Mouse (Mus musculus) CH12.LX (cell line): ENCODE results near the gene Sept1. TPM values are rescaled to one million over a fixed set of nuclear protein-coding genes. Genes with fewer than 3 reads are reported as not detected.

Source experiments
- polyA plus RNA-seq: library from polyadenylated mRNA; unstranded; fragments of >175 nt; gene quantifications from 2 replicates; pipeline ENCODE4 v1.2.1, GENCODE M21; 2012; ENCODE audit warnings: low read depth; ENCODE audit not compliant: insufficient read length
- total RNA-seq, 2 experiments: library from RNA; depleted of rRNA; stranded (reverse); fragments of 300-350 nt in 1 of 2; fragments of >200 nt in 1 of 2; gene quantifications; 2 replicates each; pipeline ENCODE4 v1.2.3; 2012 to 2014

The Sept1 gene
- total and polyA plus RNA-seq, 3 experiments: 42.7 to 171 (median 92.3) TPM

Other genes with a start within 250 kb of the Sept1 start
Only the 20 nearest of the 28 such genes appear.
- 87.0 and 112 TPM in 2 replicates for gene Maz, start 206.1 kb downstream of the Sept1 start, total RNA-seq (2012; rRNA removed)
- gene Maz, start 206.1 kb downstream of the Sept1 start, total RNA-seq (2014; rRNA removed): 84.5 and 91.2 TPM in 2 replicates
- 219 and 241 TPM in 2 replicates for gene Maz, start 206.1 kb downstream of the Sept1 start, polyA plus RNA-seq
- gene Kif22, start 190.7 kb downstream of the Sept1 start, total RNA-seq (2012; rRNA removed): 54.2 and 63.9 TPM in 2 replicates
- gene Kif22, start 190.7 kb downstream of the Sept1 start, total RNA-seq (2014; rRNA removed): 58.1 and 65.0 TPM in 2 replicates
- gene Kif22, start 190.7 kb downstream of the Sept1 start, polyA plus RNA-seq: 81.4 and 86.2 TPM in 2 replicates
- not detected in 2 replicates for gene Zg16, start 145.8 kb downstream of the Sept1 start, total RNA-seq (2012; rRNA removed)
- gene Zg16, start 145.8 kb downstream of the Sept1 start, total RNA-seq (2014; rRNA removed): not detected in 2 replicates
- not detected in 2 replicates for gene Zg16, start 145.8 kb downstream of the Sept1 start, polyA plus RNA-seq
- gene AI467606, start 141.8 kb downstream of the Sept1 start, total RNA-seq (2012; rRNA removed): 15.7 and 19.0 TPM in 2 replicates
- gene AI467606, start 141.8 kb downstream of the Sept1 start, total RNA-seq (2014; rRNA removed): 18.6 and 26.4 TPM in 2 replicates
- gene AI467606, start 141.8 kb downstream of the Sept1 start, polyA plus RNA-seq: 18.3 and 20.5 TPM in 2 replicates
- 0.21 and 0.30 TPM in 2 replicates for gene Qprt, start 110.9 kb downstream of the Sept1 start, total RNA-seq (2012; rRNA removed)
- 0.15 TPM in 1 of 2 replicates, not detected in the other for gene Qprt, start 110.9 kb downstream of the Sept1 start, total RNA-seq (2014; rRNA removed)
- 0.14 TPM in 1 of 2 replicates, not detected in the other for gene Qprt, start 110.9 kb downstream of the Sept1 start, polyA plus RNA-seq
- 14.4 and 16.3 TPM in 2 replicates for gene Spn, start 95.3 kb downstream of the Sept1 start, total RNA-seq (2012; rRNA removed)
- 2.4 and 2.6 TPM in 2 replicates for gene Spn, start 95.3 kb downstream of the Sept1 start, total RNA-seq (2014; rRNA removed)
- 3.3 and 3.6 TPM in 2 replicates for gene Spn, start 95.3 kb downstream of the Sept1 start, polyA plus RNA-seq
- 66.8 and 78.5 TPM in 2 replicates for gene Cd2bp2, start 37.1 kb downstream of the Sept1 start, total RNA-seq (2012; rRNA removed)
- 62.4 and 63.3 TPM in 2 replicates for gene Cd2bp2, start 37.1 kb downstream of the Sept1 start, total RNA-seq (2014; rRNA removed)
- 57.4 and 72.8 TPM in 2 replicates for gene Cd2bp2, start 37.1 kb downstream of the Sept1 start, polyA plus RNA-seq
- 25.9 and 28.0 TPM in 2 replicates for gene Tbc1d10b, start 24.7 kb downstream of the Sept1 start, total RNA-seq (2012; rRNA removed)
- gene Tbc1d10b, start 24.7 kb downstream of the Sept1 start, total RNA-seq (2014; rRNA removed): 17.9 and 18.2 TPM in 2 replicates
- 25.6 and 26.6 TPM in 2 replicates for gene Tbc1d10b, start 24.7 kb downstream of the Sept1 start, polyA plus RNA-seq
- 3.0 and 4.2 TPM in 2 replicates for gene Mylpf, start 24.2 kb downstream of the Sept1 start, total RNA-seq (2012; rRNA removed)
- gene Mylpf, start 24.2 kb downstream of the Sept1 start, total RNA-seq (2014; rRNA removed): 0.49 and 3.2 TPM in 2 replicates
- gene Mylpf, start 24.2 kb downstream of the Sept1 start, polyA plus RNA-seq: 4.1 and 5.2 TPM in 2 replicates
- gene Zfp553, start 69 bp downstream of the Sept1 start, total RNA-seq (2012; rRNA removed): 17.4 and 18.8 TPM in 2 replicates
- 8.6 and 9.8 TPM in 2 replicates for gene Zfp553, start 69 bp downstream of the Sept1 start, total RNA-seq (2014; rRNA removed)
- 15.0 and 15.2 TPM in 2 replicates for gene Zfp553, start 69 bp downstream of the Sept1 start, polyA plus RNA-seq
- 26.5 and 29.8 TPM in 2 replicates for gene Zfp771, start 11.1 kb upstream of the Sept1 start, total RNA-seq (2012; rRNA removed)
- 23.9 and 27.0 TPM in 2 replicates for gene Zfp771, start 11.1 kb upstream of the Sept1 start, total RNA-seq (2014; rRNA removed)
- gene Zfp771, start 11.1 kb upstream of the Sept1 start, polyA plus RNA-seq: 34.7 and 35.5 TPM in 2 replicates
- gene Dctpp1, start 27.6 kb upstream of the Sept1 start, total RNA-seq (2012; rRNA removed): 296 and 352 TPM in 2 replicates
- 197 and 221 TPM in 2 replicates for gene Dctpp1, start 27.6 kb upstream of the Sept1 start, total RNA-seq (2014; rRNA removed)
- gene Dctpp1, start 27.6 kb upstream of the Sept1 start, polyA plus RNA-seq: 197 and 210 TPM in 2 replicates
- 209 and 215 TPM in 2 replicates for gene Sephs2, start 40.9 kb upstream of the Sept1 start, total RNA-seq (2012; rRNA removed)
- gene Sephs2, start 40.9 kb upstream of the Sept1 start, total RNA-seq (2014; rRNA removed): 203 and 223 TPM in 2 replicates
- gene Sephs2, start 40.9 kb upstream of the Sept1 start, polyA plus RNA-seq: 158 and 159 TPM in 2 replicates
- 49.1 and 69.0 TPM in 2 replicates for gene Itgal, start 63.1 kb upstream of the Sept1 start, total RNA-seq (2012; rRNA removed)
- gene Itgal, start 63.1 kb upstream of the Sept1 start, total RNA-seq (2014; rRNA removed): 36.7 and 43.9 TPM in 2 replicates
- gene Itgal, start 63.1 kb upstream of the Sept1 start, polyA plus RNA-seq: 164 and 177 TPM in 2 replicates
- gene Zfp768, start 112.5 kb upstream of the Sept1 start, total RNA-seq (2012; rRNA removed): 8.5 and 9.9 TPM in 2 replicates
- gene Zfp768, start 112.5 kb upstream of the Sept1 start, total RNA-seq (2014; rRNA removed): 4.3 and 5.0 TPM in 2 replicates
- gene Zfp768, start 112.5 kb upstream of the Sept1 start, polyA plus RNA-seq: 6.4 and 6.6 TPM in 2 replicates
- 8.2 and 9.7 TPM in 2 replicates for gene Zfp747, start 142.9 kb upstream of the Sept1 start, total RNA-seq (2012; rRNA removed)
- 6.3 and 7.2 TPM in 2 replicates for gene Zfp747, start 142.9 kb upstream of the Sept1 start, total RNA-seq (2014; rRNA removed)
- 7.7 and 8.2 TPM in 2 replicates for gene Zfp747, start 142.9 kb upstream of the Sept1 start, polyA plus RNA-seq
- 4.2 and 5.0 TPM in 2 replicates for gene 9130019O22Rik, start 154.0 kb upstream of the Sept1 start, total RNA-seq (2012; rRNA removed)
- gene 9130019O22Rik, start 154.0 kb upstream of the Sept1 start, total RNA-seq (2014; rRNA removed): 3.1 and 4.0 TPM in 2 replicates
- gene 9130019O22Rik, start 154.0 kb upstream of the Sept1 start, polyA plus RNA-seq: 2.7 and 3.3 TPM in 2 replicates
- gene E430018J23Rik, start 160.5 kb upstream of the Sept1 start, total RNA-seq (2012; rRNA removed): 5.4 and 8.9 TPM in 2 replicates
- gene E430018J23Rik, start 160.5 kb upstream of the Sept1 start, total RNA-seq (2014; rRNA removed): 8.3 and 9.2 TPM in 2 replicates
- gene E430018J23Rik, start 160.5 kb upstream of the Sept1 start, polyA plus RNA-seq: 3.2 and 3.8 TPM in 2 replicates
- gene Zfp764, start 173.7 kb upstream of the Sept1 start, total RNA-seq (2012; rRNA removed): 7.5 and 8.1 TPM in 2 replicates
- 8.4 TPM in 2 replicates for gene Zfp764, start 173.7 kb upstream of the Sept1 start, total RNA-seq (2014; rRNA removed)
- 7.9 and 8.1 TPM in 2 replicates for gene Zfp764, start 173.7 kb upstream of the Sept1 start, polyA plus RNA-seq
- 15.8 and 18.7 TPM in 2 replicates for gene Zfp688, start 188.9 kb upstream of the Sept1 start, total RNA-seq (2012; rRNA removed)
- 12.3 and 12.4 TPM in 2 replicates for gene Zfp688, start 188.9 kb upstream of the Sept1 start, total RNA-seq (2014; rRNA removed)
- gene Zfp688, start 188.9 kb upstream of the Sept1 start, polyA plus RNA-seq: 16.1 and 21.3 TPM in 2 replicates